Mouse (Mus musculus) lung, postnatal 0 days (tissue): ENCODE data around the gene Polr3h. TPM values are rescaled to one million over a fixed set of nuclear protein-coding genes. Genes with fewer than 3 reads are reported as not detected.

Experiments used
- ATAC-seq: fragments of 200-750 bp; cut with Nextera tagmentation; 2 replicates; pipeline ENCODE4 v1.8.0; 2017; ENCODE audit warnings: moderate library complexity
- DNase-seq: peaks from one replicate; pipeline ENCODE4 v3.0.0-alpha.2; 2016; ENCODE audit warnings: low spot score
- H3K27ac ChIP-seq: fragments of 300-500 bp; sonication (generic); 2 replicates; pipeline ENCODE4 v1.5.1; 2014; ENCODE audit warnings: antibody characterized with exemption, mild to moderate bottlenecking, low read length, mixed read lengths
- H3K27me3 ChIP-seq: fragments of 300-500 bp; sonication (generic); replicated peaks from 2 replicates; pipeline ENCODE4 v1.6.1; 2014; ENCODE audit warnings: low read length, mixed read lengths; ENCODE audit not compliant: insufficient read depth
- H3K36me3 ChIP-seq: fragments of 300-500 bp; sonication (generic); 2 replicates; pipeline ENCODE4 v1.6.1; 2014; ENCODE audit warnings: low read length, mixed read lengths; ENCODE audit not compliant: insufficient read depth
- H3K4me1 ChIP-seq: fragments of 300-500 bp; sonication (generic); 2 replicates; pipeline ENCODE4 v1.6.1; 2014; ENCODE audit warnings: antibody characterized with exemption, low read depth, low read length, mixed read lengths; ENCODE audit not compliant: insufficient read depth
- H3K4me2 ChIP-seq: fragments of 300-500 bp; sonication (generic); replicated peaks from 2 replicates; pipeline ENCODE4 v1.6.1; 2014; ENCODE audit warnings: low read depth, mild to moderate bottlenecking, low read length, moderate library complexity, mixed read lengths
- H3K4me3 ChIP-seq: fragments of 300-500 bp; sonication (generic); 2 replicates; pipeline ENCODE4 v1.5.1; 2014; ENCODE audit warnings: low read depth, low read length
- H3K9ac ChIP-seq: fragments of 300-500 bp; sonication (generic); replicated peaks from 2 replicates; pipeline ENCODE4 v1.6.1; 2014; ENCODE audit warnings: low read depth, mild to moderate bottlenecking
- H3K9me3 ChIP-seq: fragments of 300-500 bp; sonication (generic); 2 replicates; pipeline ENCODE4 v1.6.1; 2016; ENCODE audit warnings: low read length, mixed read lengths
- CTCF ChIP-seq: IDR thresholded peaks from 2 replicates; pipeline ENCODE4 v1.5.1; 2016; ENCODE audit warnings: antibody characterized with exemption, mild to moderate bottlenecking
- EP300 ChIP-seq: IDR thresholded peaks from 2 replicates; pipeline ENCODE4 v1.6.1; 2016; ENCODE audit warnings: antibody characterized with exemption, mild to moderate bottlenecking, control low read depth
- WGBS: fragments of 180-500 bp; shearing (Covaris S2); extraction: QIAGEN DNeasy Blood & Tissue Kit; methylation state at CpG from one replicate; pipeline ENCODE4 v1.1.7; 2014; 5-methylcytosine and 5-hydroxymethylcytosine counted together
- polyA plus RNA-seq: library from polyadenylated mRNA; unstranded; fragments of >200 nt; fragmentation: Nextera tagmentation; extraction: Ambion mirVana; gene quantifications from 2 replicates; pipeline ENCODE4 v1.2.1, GENCODE M21; 2015

Polr3h gene
- polyA plus RNA-seq, 1 experiment from 2014 or later = 43.1 TPM

DNA sequence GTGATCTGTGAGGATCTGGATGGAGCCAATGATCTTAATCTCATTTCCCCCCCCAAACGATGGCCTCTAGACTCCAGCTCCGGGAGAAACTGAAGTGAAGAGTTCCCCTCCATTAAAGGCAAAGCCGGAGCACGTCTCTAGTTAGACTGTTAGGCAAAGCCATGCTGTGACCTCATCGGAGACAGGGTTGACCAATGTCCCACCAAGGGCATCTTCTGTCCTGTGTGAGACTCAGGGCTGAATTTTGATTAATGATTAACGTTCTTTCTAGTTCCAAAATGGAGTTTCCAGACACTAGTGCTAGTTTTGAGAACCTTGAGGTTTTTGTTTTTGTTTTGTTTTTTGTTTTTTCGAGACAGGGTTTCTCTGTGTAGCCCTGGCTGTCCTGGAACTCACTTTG lies 73.0 kb downstream of the Polr3h start:
- H3K27ac ChIP-seq = no peak overlapping the region
- ATAC-seq (no peak), DNase-seq (no peak)
- WGBS = 82% methylated on average over 7 of the region's 7 CpGs
- H3K4me1 ChIP-seq = peaks cover 6% of the 10 kb centered on the region; the same call in 1 of the 2 replicates
- no peak overlapping the region for H3K9ac ChIP-seq
- peaks cover 20% of the 10 kb centered on the region for H3K36me3 ChIP-seq
- H3K4me3 ChIP-seq = no peak overlapping the region
- H3K4me2 ChIP-seq = no peak overlapping the region
- no peak for TF ChIP-seq CTCF
- no peak for TF ChIP-seq EP300
- no peaks in the 10 kb centered on the region for H3K9me3 ChIP-seq
- no peaks in the 10 kb centered on the region for H3K27me3 ChIP-seq

DNA sequence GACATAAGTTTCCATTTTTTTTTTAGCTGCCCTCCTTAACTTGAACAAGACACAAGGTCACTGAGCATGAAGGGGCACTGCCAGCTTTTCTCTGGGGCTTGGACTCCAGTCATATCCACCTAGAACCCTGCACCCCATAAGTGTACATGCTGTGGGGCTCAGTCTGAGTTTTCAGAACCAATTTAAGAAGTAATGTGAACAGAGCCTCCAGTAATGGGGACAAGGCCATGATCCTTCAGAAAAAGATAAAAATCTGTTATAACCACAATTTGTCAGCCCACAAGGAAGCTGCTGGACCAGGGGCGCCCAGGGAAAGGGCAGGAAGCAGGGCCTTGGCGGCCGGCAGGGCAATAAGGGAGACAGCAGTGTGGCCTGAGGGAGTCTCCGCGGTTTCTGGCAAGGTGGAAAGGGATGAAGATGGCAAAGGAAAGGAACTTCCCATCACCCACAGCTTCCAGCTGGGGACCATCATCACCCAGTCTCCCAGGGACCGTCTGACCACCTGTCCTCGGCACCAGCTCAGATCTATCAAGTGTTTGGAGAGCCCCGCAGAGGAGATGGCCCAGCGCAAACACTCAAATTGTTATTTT lies 73.5 kb downstream of the Polr3h start:
- Histone ChIP-seq H3K9me3 (no peaks in the 10 kb centered on the region), H3K27ac (no peak overlapping the region), H3K4me2 (no peak overlapping the region), H3K36me3 (peaks cover 20% of the 10 kb centered on the region), H3K27me3 (no peaks in the 10 kb centered on the region), H3K4me1 (peaks cover 6% of the 10 kb centered on the region; the same call in 1 of the 2 replicates), H3K9ac (no peak overlapping the region), H3K4me3 (no peak overlapping the region)
- 68% methylated on average over 9 of the region's 9 CpGs for WGBS
- ATAC-seq (no peak), DNase-seq (no peak)
- TF ChIP-seq EP300 = no peak
- TF ChIP-seq CTCF = no peak

DNA sequence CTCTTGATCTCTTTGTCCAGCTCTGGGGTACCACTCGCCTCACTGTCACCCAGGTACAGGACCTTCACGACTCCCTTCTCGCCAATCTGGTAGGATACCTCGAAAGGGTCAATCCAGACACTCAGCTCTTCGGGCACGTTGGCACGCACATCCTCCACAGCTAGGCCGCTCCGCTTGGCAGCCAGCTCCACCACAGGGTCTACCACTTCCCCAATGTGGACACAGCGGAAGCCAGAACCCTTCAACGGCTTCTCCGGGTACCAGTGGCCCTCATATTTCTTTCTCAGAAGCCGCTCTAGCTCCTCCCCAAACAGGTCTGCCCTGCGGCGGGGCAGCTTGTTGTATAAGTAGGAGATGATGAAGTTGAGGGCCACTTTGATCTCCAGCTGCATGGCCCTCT lies 74.7 kb downstream of the Polr3h start:
- WGBS = 86% methylated on average over 15 of the region's 15 CpGs
- peaks cover 20% of the 10 kb centered on the region for H3K36me3 ChIP-seq

DNA sequence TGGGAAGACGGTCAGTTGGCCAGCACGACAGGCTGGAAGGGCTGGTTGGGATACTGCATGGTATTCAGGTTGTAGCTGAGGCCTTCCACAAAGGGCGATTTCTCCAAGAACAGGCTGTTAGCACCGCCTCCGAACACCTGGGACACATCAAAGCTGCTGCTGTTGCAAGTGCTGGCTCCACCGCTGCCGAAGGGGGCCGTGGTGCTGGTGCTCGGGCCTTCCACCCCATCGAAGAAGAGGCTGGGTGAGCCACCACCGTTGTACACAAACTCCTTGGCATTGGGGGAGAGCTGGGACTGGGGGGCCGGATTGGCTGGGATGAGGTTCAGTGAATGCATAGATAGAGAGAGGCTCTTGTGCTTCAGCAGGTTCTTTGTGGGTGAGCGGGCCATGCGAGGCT lies 75.3 kb downstream of the Polr3h start:
- 78% methylated on average over 14 of the region's 14 CpGs for WGBS
- Histone ChIP-seq H3K27ac (no peak overlapping the region), H3K27me3 (no peaks in the 10 kb centered on the region), H3K9ac (no peak overlapping the region), H3K36me3 (peaks cover 20% of the 10 kb centered on the region), H3K4me3 (no peak overlapping the region), H3K9me3 (no peaks in the 10 kb centered on the region), H3K4me1 (peaks cover 4% of the 10 kb centered on the region; the same call in 1 of the 2 replicates), H3K4me2 (no peak overlapping the region)
- no peak for TF ChIP-seq CTCF
- TF ChIP-seq EP300 = no peak
- ATAC-seq = no peak
- DNase-seq = no peak

More for the DNA sequence above, 74.7 kb downstream of the Polr3h start:
- peaks cover 6% of the 10 kb centered on the region; the same call in 1 of the 2 replicates for H3K4me1 ChIP-seq
- H3K4me2 ChIP-seq = no peak overlapping the region
- H3K27ac ChIP-seq = no peak overlapping the region
- DNase-seq (no peak), ATAC-seq (no peak)
- H3K9ac ChIP-seq = no peak overlapping the region
- H3K9me3 ChIP-seq = no peaks in the 10 kb centered on the region
- no peaks in the 10 kb centered on the region for H3K27me3 ChIP-seq
- no peak overlapping the region for H3K4me3 ChIP-seq
- TF ChIP-seq EP300 (no peak), CTCF (no peak)

DNA sequence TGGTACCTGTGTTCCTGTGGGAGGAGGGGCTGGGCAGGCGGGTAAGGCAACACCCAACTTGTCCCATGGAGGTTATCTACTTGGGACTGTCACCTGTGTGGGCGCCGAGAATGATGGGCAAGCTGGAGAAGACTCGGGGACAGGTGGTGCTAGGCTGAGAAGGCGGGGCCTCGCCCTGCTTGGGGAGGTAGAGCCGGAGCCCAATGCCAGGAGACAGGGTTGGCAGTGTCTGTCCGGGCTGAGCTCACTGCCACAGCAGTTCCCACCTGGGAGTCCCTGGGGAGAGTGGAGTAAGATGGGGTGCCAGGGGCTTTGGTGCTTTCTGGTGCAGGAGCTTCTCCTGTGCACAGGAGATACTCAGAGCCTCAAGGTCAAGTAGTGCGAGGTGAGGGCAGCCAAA lies 76.9 kb downstream of the Polr3h start:
- no peak overlapping the region for H3K4me3 ChIP-seq
- DNase-seq (no peak), ATAC-seq (no peak)
- H3K27me3 ChIP-seq = no peaks in the 10 kb centered on the region
- H3K4me1 ChIP-seq = no peaks in the 10 kb centered on the region
- H3K36me3 ChIP-seq = peaks cover 20% of the 10 kb centered on the region
- WGBS = 72% methylated on average over 9 of the region's 9 CpGs
- TF ChIP-seq CTCF = no peak
- no peak for TF ChIP-seq EP300
- H3K4me2 ChIP-seq = no peak overlapping the region
- H3K9me3 ChIP-seq = no peaks in the 10 kb centered on the region
- no peak overlapping the region for H3K9ac ChIP-seq
- H3K27ac ChIP-seq = no peak overlapping the region; the same call in 1 of the 2 replicates

DNA sequence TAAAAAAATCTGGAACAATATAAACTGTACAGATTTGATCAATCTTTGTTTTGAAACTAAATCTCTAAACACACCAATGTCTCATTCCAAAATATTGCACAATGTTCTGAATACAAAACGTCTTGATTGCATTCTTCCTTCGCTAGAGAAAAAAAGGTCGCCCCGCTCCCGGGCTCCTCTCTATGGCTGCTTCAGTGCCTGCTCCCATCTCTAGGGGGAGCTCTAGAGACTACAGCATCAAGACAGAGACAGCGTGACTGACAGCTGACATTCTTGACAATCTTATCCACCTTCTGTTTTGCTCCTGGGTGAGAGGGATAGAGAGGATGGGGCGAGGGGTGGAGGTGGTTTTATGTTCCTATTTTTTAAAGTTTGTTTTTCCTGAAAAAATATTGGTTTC lies 77.7 kb downstream of the Polr3h start:
- Histone ChIP-seq H3K4me3 (no peak overlapping the region), H3K9me3 (no peaks in the 10 kb centered on the region), H3K36me3 (peaks cover 20% of the 10 kb centered on the region), H3K27me3 (no peaks in the 10 kb centered on the region), H3K27ac (no peak overlapping the region), H3K9ac (no peak overlapping the region), H3K4me1 (no peaks in the 10 kb centered on the region), H3K4me2 (no peak overlapping the region)
- peak; percentile 89 for DNase-seq
- 24% methylated on average over 7 of the region's 7 CpGs for WGBS
- TF ChIP-seq EP300 (peak; percentile 56), CTCF (peak; percentile 82)
- peak; percentile 47 for ATAC-seq

DNA sequence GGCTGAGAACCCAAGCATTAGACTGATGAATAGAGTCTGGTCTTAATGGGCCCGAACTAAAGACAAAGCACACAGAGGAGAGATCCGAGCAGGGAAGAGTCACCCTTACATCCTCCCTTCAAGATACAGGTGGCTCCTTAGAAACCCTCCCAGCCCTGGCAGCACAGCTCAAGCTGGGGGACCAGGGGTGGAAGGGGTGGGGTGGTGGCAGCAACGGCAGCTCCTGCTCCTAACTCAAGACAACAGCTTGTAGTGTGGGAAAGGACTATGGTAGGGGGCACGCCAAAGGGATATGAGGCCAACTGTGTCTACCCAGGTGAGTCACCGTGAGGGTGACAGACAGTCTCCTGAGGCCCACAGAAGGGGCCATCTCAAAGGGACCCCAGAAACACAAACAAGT lies 78.2 kb downstream of the Polr3h start:
- H3K4me2 ChIP-seq = no peak overlapping the region
- ATAC-seq = no peak
- H3K36me3 ChIP-seq = peaks cover 20% of the 10 kb centered on the region
- H3K4me1 ChIP-seq = no peaks in the 10 kb centered on the region
- no peaks in the 10 kb centered on the region for H3K9me3 ChIP-seq
- H3K27ac ChIP-seq = 0 out of 2 replicates have a peak overlapping the region, but pooled peaks have one; percentile 14
- no peak overlapping the region for H3K4me3 ChIP-seq
- DNase-seq = no peak
- H3K9ac ChIP-seq = no peak overlapping the region
- TF ChIP-seq CTCF (no peak), EP300 (no peak)
- H3K27me3 ChIP-seq = no peaks in the 10 kb centered on the region
- WGBS = 81% methylated on average over 5 of the region's 5 CpGs
